Mouse (Mus musculus) stomach, embryonic 15.5 days (tissue): ENCODE measurements around the gene Prss44. TPM values are rescaled to one million over a fixed set of nuclear protein-coding genes. Genes with fewer than 3 reads are reported as not detected.

Experiments
- ATAC-seq: fragments of 200-750 bp; cut with Nextera tagmentation; 2 replicates; pipeline ENCODE4 v1.8.0; 2017; ENCODE audit warnings: low read depth, moderate number of reproducible peaks, moderate TSS enrichment; ENCODE audit not compliant: insufficient read depth, low FRiP score
- H3K27ac ChIP-seq: fragments of 300-500 bp; sonication (generic); 2 replicates; pipeline ENCODE4 v1.5.1; 2015; ENCODE audit warnings: mild to moderate bottlenecking, inconsistent platforms
- H3K27me3 ChIP-seq: fragments of 300-500 bp; sonication (generic); replicated peaks from 2 replicates; pipeline ENCODE4 v1.6.1; 2015; ENCODE audit warnings: inconsistent platforms
- H3K36me3 ChIP-seq: fragments of 300-500 bp; sonication (generic); 2 replicates; pipeline ENCODE4 v1.6.1; 2015; ENCODE audit warnings: inconsistent platforms
- H3K4me1 ChIP-seq: fragments of 300-500 bp; sonication (generic); 2 replicates; pipeline ENCODE4 v1.6.1; 2015; ENCODE audit warnings: inconsistent platforms
- H3K4me2 ChIP-seq: fragments of 300-500 bp; sonication (generic); 2 replicates; pipeline ENCODE4 v1.6.1; 2015; ENCODE audit warnings: mild to moderate bottlenecking, inconsistent platforms
- H3K4me3 ChIP-seq: fragments of 300-500 bp; sonication (generic); replicated peaks from 2 replicates; pipeline ENCODE4 v1.5.1; 2015; ENCODE audit warnings: inconsistent platforms
- H3K9ac ChIP-seq: fragments of 300-500 bp; sonication (generic); 2 replicates; pipeline ENCODE4 v1.6.1; 2015; ENCODE audit warnings: inconsistent platforms
- H3K9me3 ChIP-seq: fragments of 300-500 bp; sonication (generic); 2 replicates; pipeline ENCODE4 v1.6.1; 2016; ENCODE audit warnings: inconsistent platforms
- WGBS: fragments of 180-500 bp; shearing (Covaris S2); methylation state at CpG from one replicate; pipeline ENCODE4 v1.1.7; 2015; 5-methylcytosine and 5-hydroxymethylcytosine counted together
- polyA plus RNA-seq: library from polyadenylated mRNA; unstranded; fragments of >200 nt; fragmentation: Nextera tagmentation; extraction: Ambion mirVana; gene quantifications from 2 replicates; pipeline ENCODE4 v1.2.1, GENCODE M21; 2015

Prss44 gene
- polyA plus RNA-seq, 1 experiment from 2014 or later: not detected

- H3K9me3 ChIP-seq: no peaks in the 10 kb centered on the region
- H3K9ac ChIP-seq: no peak overlapping the region
- no peak overlapping the region for H3K27ac ChIP-seq
- 36% methylated on average over 10 of the region's 10 CpGs for WGBS
- H3K36me3 ChIP-seq: no peaks in the 10 kb centered on the region
- H3K27me3 ChIP-seq: no peaks in the 10 kb centered on the region
- no peak overlapping the region for H3K4me3 ChIP-seq
- no peaks in the 10 kb centered on the region for H3K4me1 ChIP-seq
- no peak overlapping the region; the same call in 1 of the 2 replicates for H3K4me2 ChIP-seq
- ATAC-seq: no peak
Measured at GRCm38 (mm10) chr9:110834961-110835360, 21.2 kb downstream of the Prss44 start.

GRCm38 (mm10) chr9:110836112-110836511 is 22.3 kb downstream of the Prss44 start:
- no peak for ATAC-seq
- Histone ChIP-seq H3K27me3 (no peaks in the 10 kb centered on the region), H3K9me3 (no peaks in the 10 kb centered on the region), H3K4me3 (no peak overlapping the region), H3K36me3 (no peaks in the 10 kb centered on the region), H3K27ac (no peak overlapping the region), H3K9ac (no peak overlapping the region), H3K4me2 (no peak overlapping the region), H3K4me1 (no peaks in the 10 kb centered on the region)
- WGBS: 64% methylated on average over 2 of the region's 2 CpGs

- Histone ChIP-seq H3K4me3 (no peak overlapping the region), H3K27me3 (no peaks in the 10 kb centered on the region), H3K9ac (no peak overlapping the region), H3K27ac (no peak overlapping the region), H3K4me2 (no peak overlapping the region), H3K36me3 (no peaks in the 10 kb centered on the region), H3K9me3 (no peaks in the 10 kb centered on the region), H3K4me1 (no peaks in the 10 kb centered on the region)
- 81% methylated on average over 6 of the region's 6 CpGs for WGBS
- ATAC-seq: no peak
Measured at GRCm38 (mm10) chr9:110840905-110841304, 27.1 kb downstream of the Prss44 start.

- H3K27ac ChIP-seq: no peak overlapping the region
- WGBS: 50% methylated on average over 2 of the region's 2 CpGs
- ATAC-seq: no peak
- H3K36me3 ChIP-seq: no peaks in the 10 kb centered on the region
- H3K9ac ChIP-seq: no peak overlapping the region
- no peaks in the 10 kb centered on the region for H3K9me3 ChIP-seq
- H3K27me3 ChIP-seq: no peaks in the 10 kb centered on the region
- no peak overlapping the region for H3K4me3 ChIP-seq
- no peaks in the 10 kb centered on the region for H3K4me1 ChIP-seq
- no peak overlapping the region for H3K4me2 ChIP-seq
Measured at GRCm38 (mm10) chr9:110841438-110841837, 27.6 kb downstream of the Prss44 start.

- Histone ChIP-seq H3K4me3 (no peak within 1 kb of the TSS), H3K9ac (no peak within 1 kb of the TSS), H3K27ac (no peak within 1 kb of the TSS), H3K4me1 (no peaks in the 10 kb centered on the region), H3K4me2 (no peak within 1 kb of the TSS), H3K27me3 (no peaks in the 10 kb centered on the region), H3K9me3 (no peaks in the 10 kb centered on the region), H3K36me3 (no peaks in the 10 kb centered on the region)
- ATAC-seq: no peak
- WGBS: 73% methylated on average over 10 of the region's 10 CpGs
Measured at GRCm38 (mm10) chr9:110844206-110844605, 30.4 kb downstream of the Prss44 start, which contains the start of gene Prss46. Prss46 (plus strand) TSS chr9:110844506.

- H3K9me3 ChIP-seq: no peaks in the 10 kb centered on the region
- no peaks in the 10 kb centered on the region for H3K4me1 ChIP-seq
- no peak overlapping the region for H3K4me3 ChIP-seq
- no peaks in the 10 kb centered on the region for H3K27me3 ChIP-seq
- no peak overlapping the region for H3K9ac ChIP-seq
- ATAC-seq: no peak
- no peak overlapping the region for H3K27ac ChIP-seq
- WGBS: 68% methylated on average over 7 of the region's 7 CpGs
- H3K36me3 ChIP-seq: no peaks in the 10 kb centered on the region
- H3K4me2 ChIP-seq: no peak overlapping the region
Measured at GRCm38 (mm10) chr9:110849162-110849561, 35.4 kb downstream of the Prss44 start.

- Histone ChIP-seq H3K4me1 (peaks cover 5% of the 10 kb centered on the region), H3K4me2 (no peak overlapping the region), H3K36me3 (no peaks in the 10 kb centered on the region), H3K27ac (no peak overlapping the region), H3K27me3 (peaks cover 8% of the 10 kb centered on the region), H3K9ac (no peak overlapping the region), H3K4me3 (no peak overlapping the region), H3K9me3 (no peaks in the 10 kb centered on the region)
- 68% methylated on average over 7 of the region's 7 CpGs for WGBS
- no peak for ATAC-seq
Measured at GRCm38 (mm10) chr9:110855903-110856302, 42.1 kb downstream of the Prss44 start.

GRCm38 (mm10) chr9:110856920-110857319 is 43.1 kb downstream of the Prss44 start:
- H3K27me3 ChIP-seq: peaks cover 8% of the 10 kb centered on the region
- 36% methylated on average over 4 of the region's 4 CpGs for WGBS
- ATAC-seq: no peak
- H3K36me3 ChIP-seq: no peaks in the 10 kb centered on the region
- no peak overlapping the region for H3K27ac ChIP-seq
- H3K4me2 ChIP-seq: no peak overlapping the region
- no peak overlapping the region for H3K9ac ChIP-seq
- no peaks in the 10 kb centered on the region for H3K9me3 ChIP-seq
- peaks cover 5% of the 10 kb centered on the region for H3K4me1 ChIP-seq
- no peak overlapping the region for H3K4me3 ChIP-seq

- Histone ChIP-seq H3K36me3 (no peaks in the 10 kb centered on the region), H3K9me3 (no peaks in the 10 kb centered on the region), H3K4me1 (peaks cover 5% of the 10 kb centered on the region), H3K4me2 (peak within 1 kb of the TSS; percentile 55), H3K9ac (no peak within 1 kb of the TSS), H3K4me3 (peak within 1 kb of the TSS; percentile 24), H3K27ac (no peak within 1 kb of the TSS), H3K27me3 (peaks cover 8% of the 10 kb centered on the region)
- peak; percentile 21; the same call in 1 of the 2 replicates for ATAC-seq
- 12% methylated on average over 49 of the region's 50 CpGs for WGBS
Measured at GRCm38 (mm10) chr9:110857781-110858472, 44.1 kb downstream of the Prss44 start, which contains the start of gene Prss50. Prss50 (plus strand) TSS chr9:110857967.

- H3K9ac ChIP-seq: no peak overlapping the region
- peaks cover 8% of the 10 kb centered on the region for H3K27me3 ChIP-seq
- H3K9me3 ChIP-seq: no peaks in the 10 kb centered on the region
- H3K36me3 ChIP-seq: no peaks in the 10 kb centered on the region
- 44% methylated on average over 5 of the region's 5 CpGs for WGBS
- no peak overlapping the region for H3K27ac ChIP-seq
- peaks cover 5% of the 10 kb centered on the region for H3K4me1 ChIP-seq
- no peak overlapping the region for H3K4me2 ChIP-seq
- ATAC-seq: no peak
- no peak overlapping the region for H3K4me3 ChIP-seq
Measured at GRCm38 (mm10) chr9:110858523-110858922, 44.7 kb downstream of the Prss44 start.

- Histone ChIP-seq H3K9me3 (no peaks in the 10 kb centered on the region), H3K9ac (no peak overlapping the region), H3K4me2 (no peak overlapping the region), H3K4me1 (peaks cover 5% of the 10 kb centered on the region), H3K36me3 (no peaks in the 10 kb centered on the region), H3K27me3 (peaks cover 8% of the 10 kb centered on the region), H3K27ac (no peak overlapping the region), H3K4me3 (no peak overlapping the region)
- ATAC-seq: peak; percentile 19; the same call in 1 of the 2 replicates
- 71% methylated on average over 5 of the region's 5 CpGs for WGBS
Measured at GRCm38 (mm10) chr9:110858967-110859596, 45.3 kb downstream of the Prss44 start.

GRCm38 (mm10) chr9:110871030-110871429 is 57.2 kb downstream of the Prss44 start:
- no peak overlapping the region for H3K4me3 ChIP-seq
- H3K9ac ChIP-seq: no peak overlapping the region
- H3K4me1 ChIP-seq: peaks cover 15% of the 10 kb centered on the region
- H3K9me3 ChIP-seq: no peaks in the 10 kb centered on the region
- H3K27ac ChIP-seq: no peak overlapping the region
- no peak overlapping the region for H3K4me2 ChIP-seq
- 23% methylated on average over 7 of the region's 7 CpGs for WGBS
- no peak for ATAC-seq
- H3K27me3 ChIP-seq: peaks cover 10% of the 10 kb centered on the region
- no peaks in the 10 kb centered on the region for H3K36me3 ChIP-seq
